Comparison of ENCODE assay signal across 12 mouse cellular contexts in genomic region chr6:110755921-110756320, GRCm38 (mm10).
"Had no signal": no experiment of that assay in that cellular context is flagged by ENCODE, and none has a peak within 500 bp of the region (broad histone marks: within the 10 kb centered on the region; RNA-seq: fewer than 3 reads in every experiment).

No protein-coding gene starts in this region.

- H3K4me3 ChIP-seq: kidney, embryonic 15.5 days; limb, embryonic 13.5 days; stomach, embryonic 15.5 days had no signal

- DNase-seq: kidney, adult 2 months; kidney, postnatal 14 days; left cerebral cortex, postnatal 4 days; lung, adult 18-20 months; right cerebral cortex, postnatal 14 days; thymus, adult 2 months; thymus, postnatal 25 days had no signal

- H3K4me2 ChIP-seq: kidney, embryonic 15.5 days; limb, embryonic 13.5 days; stomach, embryonic 15.5 days had no signal

- H3K36me3 ChIP-seq: kidney, embryonic 15.5 days; limb, embryonic 13.5 days; stomach, embryonic 15.5 days had no signal

- H3K9ac ChIP-seq: kidney, embryonic 15.5 days; limb, embryonic 13.5 days; liver, embryonic 14.5 days; stomach, embryonic 15.5 days had no signal

- H3K9me3 ChIP-seq: kidney, embryonic 15.5 days; limb, embryonic 13.5 days; stomach, embryonic 15.5 days had no signal

- H3K27me3 ChIP-seq: kidney, embryonic 15.5 days; limb, embryonic 13.5 days; stomach, embryonic 15.5 days had no signal

- ATAC-seq: intestine, embryonic 16.5 days had no signal

- H3K27ac ChIP-seq: kidney, embryonic 15.5 days; limb, embryonic 13.5 days; liver, embryonic 14.5 days; stomach, embryonic 15.5 days had no signal

- H3K4me1 ChIP-seq: kidney, embryonic 15.5 days; limb, embryonic 13.5 days; stomach, embryonic 15.5 days had no signal
